Mouse (Mus musculus) liver, embryonic 11.5 days (tissue): ENCODE measurements around the gene Gys1. TPM values are rescaled to one million over a fixed set of nuclear protein-coding genes. Genes with fewer than 3 reads are reported as not detected.
"Not testable (repeated sequence)": the region's sequence is repeated elsewhere in the genome, so short reads cannot be mapped to it uniquely, and the experiment has no call there.

Experiments used
- ATAC-seq: fragments of 200-750 bp; cut with Nextera tagmentation; replicated peaks from 2 replicates; pipeline ENCODE4 v1.8.0; 2017; ENCODE audit warnings: moderate number of reproducible peaks, mild to moderate bottlenecking, moderate TSS enrichment, moderate library complexity; ENCODE audit not compliant: low FRiP score
- DNase-seq: peaks from one replicate; pipeline ENCODE4 v3.0.0-alpha.2; 2017; ENCODE audit warnings: low spot score
- H3K27ac ChIP-seq: fragments of 300-500 bp; sonication (generic); 2 replicates; pipeline ENCODE4 v1.5.1; 2014; ENCODE audit warnings: mild to moderate bottlenecking, low read depth, low read length, control low read depth
- H3K27me3 ChIP-seq: fragments of 300-500 bp; sonication (generic); replicated peaks from 2 replicates; pipeline ENCODE4 v1.6.1; 2014; ENCODE audit warnings: low read length, mixed read lengths; ENCODE audit not compliant: control insufficient read depth, insufficient read depth
- H3K36me3 ChIP-seq: fragments of 300-500 bp; sonication (generic); 2 replicates; pipeline ENCODE4 v1.6.1; 2014; ENCODE audit warnings: mild to moderate bottlenecking, low read length, moderate library complexity, mixed read lengths; ENCODE audit not compliant: control insufficient read depth, insufficient read depth
- H3K4me1 ChIP-seq: fragments of 300-500 bp; sonication (generic); replicated peaks from 2 replicates; pipeline ENCODE4 v1.6.1; 2014; ENCODE audit warnings: low read length, mixed read lengths; ENCODE audit not compliant: control insufficient read depth, insufficient read depth
- H3K4me2 ChIP-seq: fragments of 300-500 bp; sonication (generic); 2 replicates; pipeline ENCODE4 v1.6.1; 2014; ENCODE audit warnings: mild to moderate bottlenecking, control low read depth, moderate library complexity
- H3K4me3 ChIP-seq: fragments of 300-500 bp; sonication (generic); 2 replicates; pipeline ENCODE4 v1.5.1; 2014; ENCODE audit warnings: low read depth, low read length, control low read depth
- H3K9ac ChIP-seq: fragments of 300-500 bp; sonication (generic); 2 replicates; pipeline ENCODE4 v1.6.1; 2014; ENCODE audit warnings: low read depth, low read length, control low read depth
- H3K9me3 ChIP-seq: fragments of 300-500 bp; sonication (generic); 2 replicates; pipeline ENCODE4 v1.6.1; 2016; ENCODE audit warnings: low read length, inconsistent platforms, mixed read lengths; ENCODE audit not compliant: control insufficient read depth
- WGBS: fragments of 180-500 bp; shearing (Covaris S2); extraction: QIAGEN DNeasy Blood & Tissue Kit; methylation state at CpG from one replicate; pipeline ENCODE4 v1.1.7; 2014; 5-methylcytosine and 5-hydroxymethylcytosine counted together
- polyA plus RNA-seq: library from polyadenylated mRNA; unstranded; fragments of >200 nt; fragmentation: Nextera tagmentation; extraction: Ambion mirVana; gene quantifications from 2 replicates; pipeline ENCODE4 v1.2.1, GENCODE M21; 2014

The Gys1 gene
- polyA plus RNA-seq, 1 experiment from 2014 or later, result 23.7 TPM

DNA sequence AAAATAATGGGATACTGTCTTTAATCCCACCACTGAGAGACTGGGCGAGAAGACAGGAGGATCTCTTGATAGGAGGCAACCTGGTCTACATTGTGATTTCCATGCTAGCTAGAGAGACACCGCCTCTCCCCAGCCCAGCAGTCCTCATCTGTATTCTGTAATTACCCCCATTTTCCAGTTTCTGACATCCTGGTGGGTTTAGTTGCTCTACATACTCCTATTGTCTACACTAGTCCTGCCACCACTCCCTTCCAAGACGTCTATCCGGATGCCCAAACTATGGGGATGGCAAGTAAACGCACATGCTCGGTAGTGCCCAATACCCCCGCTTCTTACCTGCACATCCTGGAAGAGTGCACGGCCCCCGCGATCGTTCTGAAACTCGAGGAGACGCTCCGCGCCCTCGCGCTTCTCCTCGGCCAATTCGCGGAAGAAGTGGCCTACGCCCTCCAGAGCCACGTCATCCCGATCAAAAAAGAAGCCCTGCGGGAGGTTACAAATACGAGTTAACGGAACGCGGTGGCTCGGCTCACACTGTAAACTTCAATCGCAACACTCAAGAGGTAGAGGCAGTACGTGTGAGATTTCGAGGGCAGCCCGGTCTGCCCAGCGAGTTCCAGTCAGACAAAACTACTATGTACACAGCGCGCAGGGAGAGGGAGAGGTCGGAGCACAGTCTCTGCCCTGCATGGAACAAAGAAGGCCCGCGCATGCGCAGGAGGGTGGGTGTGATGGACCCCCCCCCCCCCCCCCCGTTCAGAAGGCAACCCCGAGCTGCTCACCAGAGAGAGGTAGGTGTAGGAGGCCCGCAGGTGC is 24.3 kb downstream of the Gys1 start:
- H3K4me1 ChIP-seq, result peaks cover 40% of the 10 kb centered on the region
- peak overlapping the region; percentile 98 for H3K4me2 ChIP-seq
- under 1% methylated on average over 42 of the region's 43 CpGs for WGBS
- peak; percentile 32 for ATAC-seq
- peaks cover 29% of the 10 kb centered on the region for H3K36me3 ChIP-seq
- H3K9ac ChIP-seq, result peak overlapping the region; percentile 94
- peak overlapping the region; percentile 89 for H3K4me3 ChIP-seq
- peak; percentile 84 for DNase-seq
- H3K27me3 ChIP-seq, result no peaks in the 10 kb centered on the region
- peak overlapping the region; percentile 96 for H3K27ac ChIP-seq
- no peaks in the 10 kb centered on the region for H3K9me3 ChIP-seq

DNA sequence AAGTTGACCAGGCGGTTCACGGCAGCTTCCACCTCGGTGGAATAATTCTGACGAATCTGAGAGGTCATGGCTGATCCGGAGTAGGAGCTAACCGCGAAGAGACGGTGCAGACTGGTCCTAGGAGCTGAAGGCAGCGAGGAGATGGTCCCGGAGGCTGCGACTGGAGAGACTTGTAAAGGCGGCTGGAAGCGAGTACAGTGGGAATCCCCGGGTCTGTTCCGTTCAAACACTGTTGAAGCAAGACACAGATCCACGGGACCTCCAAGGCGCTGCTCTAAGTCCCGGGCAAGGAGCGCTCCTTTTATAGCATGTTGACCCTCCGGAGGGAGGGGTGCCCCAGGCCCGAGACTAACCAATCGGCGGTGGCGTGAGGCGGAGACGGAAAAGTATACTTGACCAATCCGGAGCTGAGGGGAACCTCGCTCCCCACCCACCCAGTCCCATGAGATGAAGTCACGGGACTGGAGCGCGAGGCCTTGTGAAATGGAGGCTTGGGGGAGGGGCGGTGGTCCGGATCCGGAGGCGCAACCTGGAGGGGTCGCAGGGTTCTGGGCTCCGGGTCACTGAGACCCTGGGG is 25.0 kb downstream of the Gys1 start, which contains the start of gene Ftl1:
Gene Ftl1, minus strand, starts transcription at position 321 of the 577 bp plus-strand sequence.
- H3K4me3 ChIP-seq, result peak within 1 kb of the TSS; percentile 89
- H3K4me2 ChIP-seq, result peak within 1 kb of the TSS; percentile 98
- H3K4me1 ChIP-seq, result peaks cover 41% of the 10 kb centered on the region
- H3K36me3 ChIP-seq, result peaks cover 36% of the 10 kb centered on the region
- ATAC-seq (peak; percentile 90), DNase-seq (peak; percentile 97)
- H3K9ac ChIP-seq, result peak within 1 kb of the TSS; percentile 94
- H3K27me3 ChIP-seq, H3K9me3 ChIP-seq: not testable (repeated sequence)
- peak within 1 kb of the TSS; percentile 96 for H3K27ac ChIP-seq
- WGBS, result under 1% methylated on average over 26 of the region's 37 CpGs

DNA sequence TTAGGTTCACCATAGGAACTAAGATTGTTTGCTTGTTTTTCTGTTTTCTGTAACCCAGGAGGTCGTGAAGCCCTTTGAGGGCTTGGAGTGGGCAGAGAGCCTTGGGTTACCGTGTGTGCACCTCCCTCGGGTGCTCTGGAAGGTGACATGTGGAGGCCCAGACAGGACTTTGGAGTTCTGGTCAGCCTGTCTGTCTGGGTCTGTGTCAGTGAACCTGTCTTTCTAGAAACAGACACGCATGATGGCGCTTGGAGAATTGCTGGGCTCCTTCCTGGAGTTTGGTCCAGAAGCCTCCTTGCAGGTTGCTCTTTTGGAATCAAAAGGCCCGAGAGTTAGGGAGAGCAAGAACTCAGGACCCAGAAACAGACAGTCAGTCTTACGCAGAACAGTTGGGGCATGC is 25.7 kb downstream of the Gys1 start:
- Histone ChIP-seq H3K4me3 (peak overlapping the region; percentile 89), H3K4me2 (peak overlapping the region; percentile 73), H3K9me3 (no peaks in the 10 kb centered on the region), H3K36me3 (peaks cover 37% of the 10 kb centered on the region), H3K27ac (peak overlapping the region; percentile 96), H3K4me1 (peaks cover 47% of the 10 kb centered on the region), H3K27me3 (no peaks in the 10 kb centered on the region), H3K9ac (peak overlapping the region; percentile 83)
- no peak for DNase-seq
- WGBS, result 49% methylated on average over 7 of the region's 7 CpGs
- peak; percentile 2; the same call in 1 of the 2 replicates for ATAC-seq

DNA sequence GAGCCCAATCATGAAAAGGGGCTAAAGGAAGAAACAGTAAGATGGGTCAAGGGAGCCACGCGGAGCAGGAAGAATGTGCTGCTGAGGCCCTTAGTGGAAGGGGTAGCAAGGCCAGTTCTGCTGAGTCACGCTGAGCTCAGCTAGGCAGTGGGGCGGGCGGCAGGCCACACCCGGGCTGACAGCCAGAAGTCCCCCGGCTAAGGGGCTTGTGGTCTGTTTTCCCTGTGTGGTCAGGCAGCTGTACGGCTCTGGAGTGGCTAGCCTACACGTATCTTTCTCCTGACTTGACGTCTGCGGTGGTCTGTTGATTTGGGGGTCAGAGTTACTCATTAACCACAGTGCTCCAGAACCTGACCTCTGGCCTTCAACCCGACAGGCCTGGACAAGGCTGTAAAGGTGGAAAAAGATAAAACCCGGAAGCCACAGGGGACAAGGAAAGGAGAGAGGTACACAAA is 26.2 kb downstream of the Gys1 start:
- Histone ChIP-seq H3K27ac (peak overlapping the region; percentile 96), H3K27me3 (no peaks in the 10 kb centered on the region), H3K4me2 (peak overlapping the region; percentile 73), H3K4me3 (peak overlapping the region; percentile 89), H3K36me3 (peaks cover 37% of the 10 kb centered on the region), H3K9ac (peak overlapping the region; percentile 83), H3K9me3 (no peaks in the 10 kb centered on the region), H3K4me1 (peaks cover 52% of the 10 kb centered on the region)
- DNase-seq, result peak; percentile 83
- ATAC-seq, result peak; percentile 70
- 7% methylated on average over 13 of the region's 13 CpGs for WGBS

DNA sequence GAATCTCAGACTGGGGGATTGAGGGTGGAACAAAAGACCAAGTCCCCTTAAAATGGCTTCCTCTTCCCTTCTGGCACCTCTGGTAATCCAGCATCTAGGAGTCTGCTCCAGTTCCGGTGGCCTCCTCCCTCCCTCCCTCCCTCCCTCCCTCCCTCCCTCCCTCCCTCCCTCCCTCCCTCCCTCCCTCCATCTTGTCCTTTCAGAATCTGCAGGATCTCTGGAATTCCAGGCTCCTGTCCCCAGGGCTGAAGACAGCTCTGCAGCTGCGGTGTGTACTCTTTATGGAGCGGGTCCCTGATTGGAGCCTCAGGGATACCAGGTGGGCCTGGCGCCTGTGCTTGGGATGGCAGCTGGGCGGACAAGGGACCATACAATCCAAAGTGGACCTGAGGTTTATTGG is 26.7 kb downstream of the Gys1 start:
- ATAC-seq (no peak), DNase-seq (no peak)
- Histone ChIP-seq H3K4me1 (peaks cover 53% of the 10 kb centered on the region), H3K9ac (peak overlapping the region; percentile 83), H3K4me2 (peak overlapping the region; percentile 73), H3K9me3 (no peaks in the 10 kb centered on the region), H3K27me3 (no peaks in the 10 kb centered on the region), H3K36me3 (peaks cover 35% of the 10 kb centered on the region), H3K4me3 (peak overlapping the region; percentile 89), H3K27ac (peak overlapping the region; percentile 96)
- WGBS, result 62% methylated on average over 5 of the region's 5 CpGs

DNA sequence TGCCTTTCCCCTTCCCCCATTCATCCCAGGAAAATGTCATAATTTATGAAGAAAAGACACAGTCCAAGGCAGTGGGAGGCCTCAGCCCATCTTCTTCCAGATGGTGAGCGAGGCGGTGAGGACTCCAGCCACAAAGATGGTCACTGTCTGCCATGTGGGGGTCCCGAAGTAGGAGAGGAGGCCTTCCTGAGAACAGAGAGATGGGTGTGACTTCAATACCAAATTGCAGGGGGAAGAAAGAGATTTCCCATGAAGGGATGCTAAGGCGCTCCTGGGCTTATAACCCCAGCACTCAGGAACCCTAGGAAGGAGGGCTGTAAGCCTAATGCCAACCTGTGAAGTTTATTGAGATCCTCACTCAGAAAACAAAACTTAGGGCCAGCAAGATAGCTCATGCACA is 27.1 kb downstream of the Gys1 start:
- peak overlapping the region; percentile 73 for H3K4me2 ChIP-seq
- peaks cover 51% of the 10 kb centered on the region for H3K4me1 ChIP-seq
- 79% methylated on average over 4 of the region's 4 CpGs for WGBS
- ATAC-seq (no peak), DNase-seq (no peak)
- peak overlapping the region; percentile 89 for H3K4me3 ChIP-seq
- no peaks in the 10 kb centered on the region for H3K9me3 ChIP-seq
- H3K9ac ChIP-seq, result peak overlapping the region; percentile 21; the same call in 1 of the 2 replicates
- H3K27me3 ChIP-seq, result no peaks in the 10 kb centered on the region
- H3K27ac ChIP-seq, result peak overlapping the region; percentile 96; the same call in 1 of the 2 replicates
- peaks cover 34% of the 10 kb centered on the region for H3K36me3 ChIP-seq

DNA sequence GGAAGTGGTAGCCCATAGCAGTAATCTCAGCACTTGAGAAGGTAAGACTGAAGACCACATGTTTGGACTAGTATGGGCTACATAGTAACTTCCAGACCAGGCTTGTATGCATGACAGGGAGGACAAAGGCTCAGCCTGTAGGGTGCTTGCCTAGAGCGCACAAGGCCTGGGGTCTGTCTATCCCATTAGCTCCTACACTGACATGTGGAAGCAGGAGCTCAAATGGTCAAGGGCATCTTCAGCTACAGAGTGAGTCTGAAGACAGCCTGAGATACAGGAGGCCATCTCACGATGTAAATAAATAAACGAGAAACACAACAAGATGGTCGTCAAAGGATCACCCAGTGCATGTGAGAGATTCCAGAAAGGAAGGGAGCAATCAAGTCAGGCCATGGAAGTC is 27.7 kb downstream of the Gys1 start:
- ATAC-seq (no peak), DNase-seq (no peak)
- no peak overlapping the region for H3K4me3 ChIP-seq
- no peak overlapping the region for H3K9ac ChIP-seq
- 93% methylated on average over 4 of the region's 4 CpGs for WGBS
- no peak overlapping the region for H3K4me2 ChIP-seq
- no peaks in the 10 kb centered on the region for H3K27me3 ChIP-seq
- H3K9me3 ChIP-seq, result no peaks in the 10 kb centered on the region
- H3K4me1 ChIP-seq, result peaks cover 45% of the 10 kb centered on the region
- H3K27ac ChIP-seq, result no peak overlapping the region
- H3K36me3 ChIP-seq, result peaks cover 31% of the 10 kb centered on the region

DNA sequence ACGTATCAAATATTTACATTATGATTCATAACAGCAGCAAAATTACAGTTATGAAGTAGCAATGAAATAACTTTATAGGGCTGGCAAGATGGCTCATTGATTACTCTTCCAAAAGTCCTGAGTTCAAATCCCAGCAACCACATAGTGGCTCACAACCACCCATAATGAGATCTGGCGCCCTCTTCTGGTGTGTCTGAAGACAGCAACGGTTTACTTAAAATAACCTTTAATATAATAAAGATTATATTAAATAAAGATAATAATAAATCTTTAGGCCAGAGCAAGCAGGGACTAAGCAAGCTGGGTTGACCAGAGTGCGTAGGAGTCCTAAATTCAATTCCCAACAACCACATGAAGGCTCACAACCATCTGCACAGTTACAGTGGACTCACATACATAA is 28.2 kb downstream of the Gys1 start:
- ATAC-seq, result not testable (repeated sequence)

More for the DNA sequence above, 28.2 kb downstream of the Gys1 start:
- Histone ChIP-seq H3K4me1 (peaks cover 40% of the 10 kb centered on the region), H3K36me3 (peaks cover 26% of the 10 kb centered on the region)
- H3K27ac ChIP-seq, H3K4me2 ChIP-seq, H3K9me3 ChIP-seq, H3K27me3 ChIP-seq, DNase-seq, H3K9ac ChIP-seq, H3K4me3 ChIP-seq: not testable (repeated sequence)
- 76% methylated on average over 4 of the region's 4 CpGs for WGBS
